Mouse (Mus musculus) layer of hippocampus, adult 8-10 months (tissue): ENCODE measurements at regions not wholly inside any gene's neighbourhood (a gene's known extent, or its start where the extent isn't known, plus 50 kb on each side); places are given as distances from the start of the nearest gene placed in this dataset.

Experiments used
- DNase-seq, 2 experiments: peaks; one replicate each; pipeline ENCODE4 v3.0.0; 2022; ENCODE audit warnings: low spot score in 2 of 2

- no peak for DNase-seq
Measured at GRCm38 (mm10) chr7:113154066-113154465, 53.2 kb upstream of the Arntl start.

DNA sequence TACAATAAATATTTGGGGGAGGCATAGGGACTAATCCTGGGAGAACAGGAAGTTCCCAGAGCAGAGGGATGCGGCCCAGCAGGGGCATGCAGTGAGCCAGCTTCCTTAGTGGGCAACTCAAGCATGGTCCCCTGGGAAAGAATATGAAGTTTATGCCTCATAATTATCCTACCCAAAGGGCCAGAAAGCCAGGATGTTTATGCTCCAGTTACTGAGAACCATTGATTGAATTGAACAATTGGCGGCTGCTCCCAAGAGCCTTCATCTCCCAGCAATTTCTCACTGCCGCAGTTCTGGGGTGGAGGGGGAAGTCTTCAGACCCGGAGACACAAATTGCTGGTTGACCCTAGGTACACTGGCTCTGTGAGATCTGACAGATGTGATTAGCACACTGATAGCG is 50.9 kb upstream of the Arntl start:
- no peak for DNase-seq

GRCm38 (mm10) chr7:113156861-113157747 is 50.2 kb upstream of the Arntl start:
- DNase-seq, result no peak
